19 mouse cellular contexts compared by ENCODE assay signal in genomic region chr5:102698891-102699290, GRCm38 (mm10).
A peak's percentile ranks its signal among the peaks of the same experiment; 100 is the strongest.
DNase-seq lines count a peak whose midpoint lies in the region; ATAC-seq lines count a peak whose summit lies in the region.
"Had no signal": no experiment of that assay in that cellular context is flagged by ENCODE, and none has a peak within 500 bp of the region (broad histone marks: within the 10 kb centered on the region; RNA-seq: fewer than 3 reads in every experiment).

No protein-coding gene starts in this region.

- H3K27me3 ChIP-seq in heart, embryonic 12.5 days (replicated peaks) = no peaks in the 10 kb centered on the region
- H3K27me3 ChIP-seq: CH12.LX; hindbrain, embryonic 13.5 days; liver, embryonic 15.5 days; midbrain, embryonic 15.5 days; Patski had no signal

- ATAC-seq in heart, embryonic 12.5 days (ENCODE audit: insufficient number of reproducible peaks, low FRiP score) = no peak
- ATAC-seq: intestine, embryonic 16.5 days; midbrain, embryonic 15.5 days; Patski had no signal

- no peak overlapping the region for H3K9ac ChIP-seq in heart, embryonic 12.5 days
- H3K9ac ChIP-seq: hindbrain, embryonic 13.5 days; liver, embryonic 15.5 days; midbrain, embryonic 15.5 days had no signal

- peak; percentile 30 for DNase-seq in adrenal gland, postnatal 10 days
- no peak for DNase-seq in adrenal gland, adult 18-20 months (ENCODE audit: low spot score in 2 of 2)
- DNase-seq in heart, adult 8-10 months (ENCODE audit: low spot score) = peak; percentile 48
- peak; percentile 23 for DNase-seq in lung, postnatal 10 days
- DNase-seq in lung, postnatal 4 days = no peak
- DNase-seq in heart, postnatal 25 days (ENCODE audit: low spot score) = peak; percentile 26
- no peak for DNase-seq in urinary bladder, postnatal 14 days (ENCODE audit: low spot score)
- DNase-seq: left cerebral cortex, postnatal 4 days had no signal

- H3K4me2 ChIP-seq in heart, embryonic 12.5 days = no peak overlapping the region
- H3K4me2 ChIP-seq: hindbrain, embryonic 13.5 days; liver, embryonic 15.5 days; midbrain, embryonic 15.5 days had no signal

- no peak overlapping the region for H3K27ac ChIP-seq in heart, embryonic 12.5 days (ENCODE audit: poor library complexity, severe bottlenecking)
- H3K27ac ChIP-seq: embryonic facial prominence, embryonic 10.5 days; forebrain, embryonic 10.5 days; hindbrain, embryonic 13.5 days; layer of hippocampus, adult 2 months; liver, embryonic 15.5 days; midbrain, embryonic 15.5 days; stomach, postnatal 0 days had no signal

- H3K4me1 ChIP-seq in heart, embryonic 12.5 days (replicated peaks) = no peaks in the 10 kb centered on the region
- H3K4me1 ChIP-seq: embryonic facial prominence, embryonic 10.5 days; forebrain, embryonic 10.5 days; hindbrain, embryonic 13.5 days; liver, embryonic 15.5 days; midbrain, embryonic 15.5 days had no signal

- no peaks in the 10 kb centered on the region for H3K9me3 ChIP-seq in heart, embryonic 12.5 days (replicated peaks)
- H3K9me3 ChIP-seq: embryonic facial prominence, embryonic 10.5 days; forebrain, embryonic 10.5 days; hindbrain, embryonic 13.5 days; liver, embryonic 15.5 days; midbrain, embryonic 15.5 days had no signal

- no peak overlapping the region for H3K4me3 ChIP-seq in heart, embryonic 12.5 days
- H3K4me3 ChIP-seq: embryonic facial prominence, embryonic 10.5 days; forebrain, embryonic 10.5 days; hindbrain, embryonic 13.5 days; layer of hippocampus, adult 2 months; liver, embryonic 15.5 days; midbrain, embryonic 15.5 days had no signal

- intact Hi-C loops in heart, postnatal 25 days (cut with DNase I) = loop anchor here (10.0 kb wide), 1 partner anchor 274 kb away; no protein-coding TSS in a partner anchor

- H3K36me3 ChIP-seq in heart, embryonic 12.5 days = no peaks in the 10 kb centered on the region
- H3K36me3 ChIP-seq: embryonic facial prominence, embryonic 10.5 days; forebrain, embryonic 10.5 days; hindbrain, embryonic 13.5 days; liver, embryonic 15.5 days; midbrain, embryonic 15.5 days had no signal

- 79% methylated on average over 2 of the region's 2 CpGs for WGBS in heart, embryonic 12.5 days

Comparison
In these comparisons a context has a peak if more than half of its experiments do, and no peak if none do; other contexts are left out.
1. DNase-seq: peak in adrenal gland, postnatal 10 days (single experiment), heart, adult 8-10 months (single experiment), lung, postnatal 10 days (single experiment) and heart, postnatal 25 days (single experiment); none in adrenal gland, adult 18-20 months (0 of 2), lung, postnatal 4 days (0 of 2) and urinary bladder, postnatal 14 days (single experiment).